Mouse (Mus musculus) neutrophil, adult 5-6 weeks (primary cell): ENCODE measurements around the gene Hist2h2ac. TPM values are rescaled to one million over a fixed set of nuclear protein-coding genes. Genes with fewer than 3 reads are reported as not detected.
"Not testable (repeated sequence)": the region's sequence is repeated elsewhere in the genome, so short reads cannot be mapped to it uniquely, and the experiment has no call there.

Experiments
- ATAC-seq: fragments of 151-379, 151-347 bp; 2 replicates; pipeline ENCODE4 v1.8.0; 2017; ENCODE audit warnings: mild to moderate bottlenecking, moderate TSS enrichment; ENCODE audit not compliant: insufficient number of reproducible peaks, poor library complexity, low FRiP score, severe bottlenecking; ENCODE audit errors: extremely low read depth
- total RNA-seq: library from RNA; stranded (forward); fragments of 200-1000 nt; gene quantifications from 2 replicates; pipeline ENCODE4 v1.2.3, GENCODE M21; 2017

The Hist2h2ac gene
- 316 and 362 TPM in 2 replicates for total RNA-seq

- ATAC-seq = peak; percentile 83
These were observed at the start of gene Hist2h2ac, which contains the start of gene Hist2h2be for GRCm38 (mm10) chr3:96220765-96221639. Gene Hist2h2ac, minus strand, starts transcription at chr3:96220880. Gene Hist2h2be, plus strand, starts transcription at chr3:96221119.

GRCm38 (mm10) chr3:96269511-96270474 is 49.1 kb upstream of the Hist2h2ac start, which contains the start of gene Hist2h2bb:
Gene Hist2h2bb, plus strand, starts transcription at chr3:96269752.
- ATAC-seq = peak; percentile 97

GRCm38 (mm10) chr3:96268776-96269378 is 48.2 kb upstream of the Hist2h2ac start:
- ATAC-seq = not testable (repeated sequence)

GRCm38 (mm10) chr3:96268051-96268775 is 47.5 kb upstream of the Hist2h2ac start, which contains the start of gene Hist2h3b:
Gene Hist2h3b, plus strand, starts transcription at chr3:96268654.
- ATAC-seq = peak; percentile 43; the same call in 1 of the 2 replicates

DNA sequence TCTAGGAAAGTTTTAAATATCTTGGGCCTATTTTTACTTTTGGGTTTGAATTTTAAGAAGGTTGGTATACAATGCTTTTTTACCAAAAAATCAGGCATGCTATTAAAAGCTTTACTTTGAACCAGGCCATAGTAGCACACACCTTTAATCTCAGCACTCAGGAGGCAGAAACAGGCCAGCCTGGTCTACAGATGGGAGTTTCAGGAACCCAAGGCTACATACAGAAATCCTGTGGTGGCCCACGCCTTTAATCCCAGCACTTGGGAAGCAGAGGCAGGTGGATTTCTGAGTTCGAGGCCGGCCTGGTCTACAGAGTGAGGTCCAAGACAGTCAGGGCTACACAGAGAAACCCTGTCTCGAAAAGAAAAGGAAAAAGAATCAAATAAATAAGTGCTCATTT is 46.9 kb upstream of the Hist2h2ac start:
- ATAC-seq = no peak

DNA sequence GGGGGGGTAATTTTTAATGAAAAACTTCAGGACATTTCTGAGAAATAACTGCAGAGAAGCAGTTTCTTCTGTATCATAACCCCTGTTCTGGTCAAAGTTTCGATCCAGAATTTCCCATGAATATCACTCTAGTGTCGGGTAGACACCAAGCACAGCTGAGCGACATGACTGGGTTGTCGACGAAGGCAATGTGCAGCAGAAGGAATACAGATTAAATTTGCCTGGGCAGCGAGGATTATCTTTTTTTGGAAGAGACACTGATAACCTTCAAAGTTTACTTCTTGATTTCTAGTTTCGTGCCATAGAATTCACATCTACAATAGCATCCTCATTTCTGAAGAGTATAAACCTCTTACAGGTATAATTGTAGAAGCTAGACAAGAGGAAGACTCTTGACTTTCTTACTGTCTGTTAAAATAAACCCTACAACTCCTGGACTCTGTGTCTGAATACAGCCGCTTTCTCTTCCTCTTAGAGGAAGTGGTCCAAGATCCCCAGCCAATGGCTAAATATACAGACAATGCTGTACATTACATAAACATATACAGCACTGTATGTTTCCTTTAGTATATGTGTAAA is 45.5 kb upstream of the Hist2h2ac start:
- no peak for ATAC-seq

DNA sequence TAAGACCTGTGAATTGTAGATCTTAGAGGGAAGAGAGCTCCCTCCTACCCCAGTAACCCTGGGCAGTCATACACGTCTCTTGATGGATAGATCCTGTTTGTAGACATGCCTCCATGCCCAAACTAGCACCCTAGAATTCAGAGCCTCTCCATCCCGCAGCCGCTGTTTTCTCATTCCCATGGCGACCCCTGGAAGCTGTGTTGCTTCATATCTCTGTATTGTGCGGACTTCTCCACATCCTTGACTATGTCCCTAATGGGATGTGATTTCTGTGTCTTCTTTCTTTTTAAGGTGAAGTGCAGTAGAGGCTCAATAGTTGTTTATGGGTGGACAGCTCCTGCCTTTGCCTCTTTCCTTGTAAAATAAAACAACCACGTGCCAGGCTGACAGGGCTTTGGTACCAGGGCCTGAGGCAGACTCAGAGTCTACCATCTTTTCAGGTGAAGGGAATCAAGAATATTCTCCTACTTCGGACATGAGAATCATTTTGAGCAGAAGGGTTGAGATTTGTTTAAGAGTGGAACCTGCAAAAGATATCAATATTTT is 43.8 kb upstream of the Hist2h2ac start:
- no peak for ATAC-seq

- no peak for ATAC-seq
These were observed 43.1 kb upstream of the Hist2h2ac start for GRCm38 (mm10) chr3:96263558-96264403.

- ATAC-seq = peak; percentile 74
These were observed 42.4 kb upstream of the Hist2h2ac start, which contains the start of gene Hist2h4 for GRCm38 (mm10) chr3:96262979-96263550. Gene Hist2h4, minus strand, starts transcription at chr3:96263311.

DNA sequence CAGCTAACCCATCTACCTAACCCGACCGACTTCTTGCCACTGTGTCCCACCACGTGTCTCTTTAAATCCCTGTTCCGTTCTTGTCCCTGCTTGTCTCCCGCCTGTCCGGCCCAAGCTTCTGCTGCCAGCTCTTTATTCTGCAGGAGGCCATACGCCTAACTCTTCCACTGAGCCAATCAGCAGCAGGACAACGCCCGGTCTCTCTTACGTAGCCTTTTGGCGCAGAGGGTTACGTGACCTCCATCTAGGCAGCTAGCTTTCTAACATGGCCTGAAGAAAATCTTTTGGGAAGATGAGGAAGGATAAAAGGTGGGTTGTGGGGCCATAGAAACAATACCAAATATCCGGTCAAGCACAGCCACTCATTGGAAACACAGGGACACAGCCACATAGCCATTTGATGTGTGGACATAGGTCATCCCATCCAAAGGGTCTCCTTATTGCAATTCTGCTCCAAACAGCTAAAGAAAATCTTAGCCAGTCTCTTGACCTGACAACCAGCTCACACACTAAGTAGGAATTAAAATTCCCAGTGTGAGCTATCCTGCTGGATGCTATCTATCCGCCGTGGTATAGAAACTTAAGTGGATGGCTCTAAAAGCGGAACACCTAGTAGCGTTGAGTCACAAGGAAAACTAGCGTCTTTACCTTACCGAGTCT is 41.7 kb upstream of the Hist2h2ac start:
- ATAC-seq = peak; percentile 77

GRCm38 (mm10) chr3:96261623-96262022 is 40.9 kb upstream of the Hist2h2ac start:
- no peak for ATAC-seq

DNA sequence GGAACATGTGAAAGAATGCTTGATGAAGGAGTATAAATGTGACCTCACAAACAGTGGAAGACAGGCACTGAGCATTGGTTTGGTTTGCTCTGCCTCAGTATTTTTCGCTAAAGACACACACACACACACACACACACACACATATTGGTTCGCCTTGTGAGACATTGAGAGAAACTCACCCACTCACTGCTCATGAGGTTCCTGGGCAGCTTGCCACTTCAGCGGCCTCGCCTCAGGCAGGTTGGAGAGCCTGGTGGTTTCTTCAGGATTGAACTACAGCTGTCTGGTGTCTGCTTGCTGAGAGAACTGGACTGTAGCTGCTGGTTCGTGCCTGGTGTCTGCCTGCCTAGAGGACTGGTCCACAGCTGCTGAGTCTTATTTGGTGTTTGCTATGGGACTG is 39.5 kb upstream of the Hist2h2ac start:
- ATAC-seq = no peak

DNA sequence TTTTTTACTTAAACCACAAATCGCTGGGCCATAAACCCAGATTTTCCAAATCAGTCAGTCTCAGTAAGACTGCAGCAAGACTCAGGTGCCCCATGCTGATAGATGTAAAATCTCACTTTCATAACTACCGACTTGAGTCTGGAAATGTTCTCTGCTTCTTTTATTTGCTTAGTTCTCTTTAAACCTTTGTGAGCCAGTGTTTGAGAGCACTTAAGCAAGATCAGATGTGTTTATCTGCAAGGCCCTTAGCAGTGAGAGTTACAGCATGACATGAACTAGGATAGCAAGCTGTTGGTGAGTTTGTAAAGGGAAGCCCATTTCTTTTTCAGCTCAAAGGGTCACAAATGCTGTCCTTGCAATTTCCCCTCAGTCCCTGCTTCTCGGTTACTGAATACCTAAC is 36.5 kb upstream of the Hist2h2ac start:
- ATAC-seq = no peak

- no peak for ATAC-seq
These were observed 35.4 kb upstream of the Hist2h2ac start for GRCm38 (mm10) chr3:96255926-96256593.

DNA sequence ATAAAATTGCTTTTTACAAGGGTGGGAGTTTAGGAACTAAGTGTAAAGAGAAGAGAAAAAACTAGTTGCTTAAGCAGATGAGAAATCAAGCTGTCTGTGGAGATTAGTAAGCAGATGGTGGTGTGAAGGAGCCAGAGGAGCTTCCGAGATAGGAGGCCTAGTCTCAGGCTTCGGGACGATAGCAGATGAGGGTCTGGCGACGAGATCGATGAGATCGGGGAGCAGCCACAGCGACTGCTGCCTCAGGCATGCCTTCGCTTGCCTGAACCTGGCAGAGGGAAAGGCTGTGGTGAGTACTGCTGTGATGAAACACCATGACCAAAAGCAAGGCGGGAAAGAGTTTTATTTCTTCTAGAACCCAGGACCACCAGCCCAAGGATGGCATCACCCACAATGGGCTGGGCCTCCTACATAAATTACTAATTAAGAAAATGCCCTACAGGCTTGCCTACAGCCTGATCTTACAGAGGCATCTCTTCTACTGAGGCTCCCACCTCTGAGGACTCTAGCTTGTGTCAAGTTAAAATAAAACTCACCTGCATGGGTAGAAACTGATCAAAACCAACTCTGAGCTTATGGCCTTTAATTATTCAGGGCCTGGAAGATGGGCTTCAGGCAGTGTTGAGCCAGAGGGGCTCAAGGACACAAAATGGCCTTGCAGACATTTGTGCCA is 34.1 kb upstream of the Hist2h2ac start:
- ATAC-seq = no peak
